Mouse (Mus musculus): ENCODE results near the gene Tead1. TPM values are rescaled to one million over a fixed set of nuclear protein-coding genes. Genes with fewer than 3 reads are reported as not detected.

Tead1 gene
- polyA plus RNA-seq, 2 experiments: 23.2 to 38.2 TPM

GRCm38 (mm10) chr7:112743621-112744395 is 64.7 kb downstream of the Tead1 start:
- no peak overlapping the region for H3K4me3 ChIP-seq (replicated peaks; ENCODE audit: low read length)
- H3K9me3 ChIP-seq (ENCODE audit: control insufficient read depth, low read length): no peaks in the 10 kb centered on the region
- TF ChIP-seq POLR2A (IDR thresholded peaks at IDR 0.05; ENCODE audit: borderline replicate concordance, extremely low read depth, insufficient read depth, insufficient read length): no peak
- H3K36me3 ChIP-seq (ENCODE audit: control insufficient read depth, insufficient read depth, low read length): no peaks in the 10 kb centered on the region
- H3K4me1 ChIP-seq (ENCODE audit: control insufficient read depth, insufficient read depth, low read length): peaks cover 45% of the 10 kb centered on the region
- no peak overlapping the region; the same call in 1 of the 2 replicates for H3K9ac ChIP-seq (ENCODE audit: low read depth, low read length, severe bottlenecking)
- ATAC-seq (ENCODE audit: low FRiP score, low read depth) (peak; percentile 93), DNase-seq (ENCODE audit: low spot score) (peak; percentile 85)
- H3K4me2 ChIP-seq (replicated peaks; ENCODE audit: low read depth, low read length, severe bottlenecking): peak overlapping the region; percentile 29
- H3K27ac ChIP-seq (replicated peaks; ENCODE audit: low read depth, low read length): peak overlapping the region; percentile 77
- 1% methylated on average over 11 of the region's 11 CpGs for WGBS
- H3K27me3 ChIP-seq (ENCODE audit: control insufficient read depth, insufficient read depth, low read length): no peaks in the 10 kb centered on the region

GRCm38 (mm10) chr7:112747187-112747586 is 68.1 kb downstream of the Tead1 start:
- Histone ChIP-seq H3K27me3 (ENCODE audit: control insufficient read depth, insufficient read depth, low read length) (no peaks in the 10 kb centered on the region), H3K27ac (replicated peaks; ENCODE audit: low read depth, low read length) (no peak overlapping the region), H3K9me3 (ENCODE audit: control insufficient read depth, low read length) (no peaks in the 10 kb centered on the region), H3K36me3 (ENCODE audit: control insufficient read depth, insufficient read depth, low read length) (no peaks in the 10 kb centered on the region), H3K4me3 (replicated peaks; ENCODE audit: low read length) (no peak overlapping the region), H3K4me1 (ENCODE audit: control insufficient read depth, insufficient read depth, low read length) (peaks cover 29% of the 10 kb centered on the region), H3K9ac (ENCODE audit: low read depth, low read length, severe bottlenecking) (no peak overlapping the region), H3K4me2 (replicated peaks; ENCODE audit: low read depth, low read length, severe bottlenecking) (no peak overlapping the region)
- ATAC-seq (ENCODE audit: low FRiP score, low read depth) (no peak), DNase-seq (ENCODE audit: low spot score) (no peak)
- TF ChIP-seq POLR2A (IDR thresholded peaks at IDR 0.05; ENCODE audit: borderline replicate concordance, extremely low read depth, insufficient read depth, insufficient read length): no peak
- WGBS: 76% methylated on average over 3 of the region's 3 CpGs

GRCm38 (mm10) chr7:112747836-112748235 is 68.7 kb downstream of the Tead1 start:
- no peaks in the 10 kb centered on the region for H3K9me3 ChIP-seq (ENCODE audit: control insufficient read depth, low read length)
- no peaks in the 10 kb centered on the region for H3K27me3 ChIP-seq (ENCODE audit: control insufficient read depth, insufficient read depth, low read length)
- DNase-seq (ENCODE audit: low spot score) (no peak), ATAC-seq (ENCODE audit: low FRiP score, low read depth) (no peak)
- peaks cover 27% of the 10 kb centered on the region for H3K4me1 ChIP-seq (ENCODE audit: control insufficient read depth, insufficient read depth, low read length)
- H3K9ac ChIP-seq (ENCODE audit: low read depth, low read length, severe bottlenecking): no peak overlapping the region
- no peak overlapping the region for H3K4me2 ChIP-seq (replicated peaks; ENCODE audit: low read depth, low read length, severe bottlenecking)
- no peaks in the 10 kb centered on the region for H3K36me3 ChIP-seq (ENCODE audit: control insufficient read depth, insufficient read depth, low read length)
- 78% methylated on average over 3 of the region's 3 CpGs for WGBS
- H3K27ac ChIP-seq (replicated peaks; ENCODE audit: low read depth, low read length): no peak overlapping the region
- no peak overlapping the region for H3K4me3 ChIP-seq (replicated peaks; ENCODE audit: low read length)
- TF ChIP-seq POLR2A (IDR thresholded peaks at IDR 0.05; ENCODE audit: borderline replicate concordance, extremely low read depth, insufficient read depth, insufficient read length): no peak

GRCm38 (mm10) chr7:112748327-112748726 is 69.2 kb downstream of the Tead1 start:
- Histone ChIP-seq H3K9me3 (ENCODE audit: control insufficient read depth, low read length) (no peaks in the 10 kb centered on the region), H3K27me3 (ENCODE audit: control insufficient read depth, insufficient read depth, low read length) (no peaks in the 10 kb centered on the region), H3K36me3 (ENCODE audit: control insufficient read depth, insufficient read depth, low read length) (no peaks in the 10 kb centered on the region), H3K4me1 (ENCODE audit: control insufficient read depth, insufficient read depth, low read length) (peaks cover 22% of the 10 kb centered on the region), H3K4me3 (replicated peaks; ENCODE audit: low read length) (no peak overlapping the region), H3K27ac (replicated peaks; ENCODE audit: low read depth, low read length) (no peak overlapping the region), H3K4me2 (replicated peaks; ENCODE audit: low read depth, low read length, severe bottlenecking) (no peak overlapping the region), H3K9ac (ENCODE audit: low read depth, low read length, severe bottlenecking) (no peak overlapping the region)
- DNase-seq (ENCODE audit: low spot score): no peak
- ATAC-seq (ENCODE audit: low FRiP score, low read depth): no peak
- TF ChIP-seq POLR2A (IDR thresholded peaks at IDR 0.05; ENCODE audit: borderline replicate concordance, extremely low read depth, insufficient read depth, insufficient read length): no peak
- WGBS: 92% methylated on average over 4 of the region's 4 CpGs

- Histone ChIP-seq H3K4me1 (ENCODE audit: control insufficient read depth, insufficient read depth, low read length) (peaks cover 4% of the 10 kb centered on the region; the same call in 1 of the 2 replicates), H3K27me3 (ENCODE audit: control insufficient read depth, insufficient read depth, low read length) (no peaks in the 10 kb centered on the region), H3K9me3 (ENCODE audit: control insufficient read depth, low read length) (no peaks in the 10 kb centered on the region), H3K4me3 (replicated peaks; ENCODE audit: low read length) (no peak overlapping the region), H3K9ac (ENCODE audit: low read depth, low read length, severe bottlenecking) (no peak overlapping the region), H3K4me2 (replicated peaks; ENCODE audit: low read depth, low read length, severe bottlenecking) (no peak overlapping the region), H3K27ac (replicated peaks; ENCODE audit: low read depth, low read length) (no peak overlapping the region), H3K36me3 (ENCODE audit: control insufficient read depth, insufficient read depth, low read length) (no peaks in the 10 kb centered on the region)
- DNase-seq (ENCODE audit: low spot score) (no peak), ATAC-seq (ENCODE audit: low FRiP score, low read depth) (no peak)
- TF ChIP-seq POLR2A (IDR thresholded peaks at IDR 0.05; ENCODE audit: borderline replicate concordance, extremely low read depth, insufficient read depth, insufficient read length): no peak
- WGBS: 89% methylated on average over 9 of the region's 9 CpGs
Observed at GRCm38 (mm10) chr7:112750101-112750500, 71.0 kb downstream of the Tead1 start.

Data from limb, embryonic 14.5 days (tissue).